Mouse (Mus musculus): ENCODE results near the gene Ankzf1.

DNA sequence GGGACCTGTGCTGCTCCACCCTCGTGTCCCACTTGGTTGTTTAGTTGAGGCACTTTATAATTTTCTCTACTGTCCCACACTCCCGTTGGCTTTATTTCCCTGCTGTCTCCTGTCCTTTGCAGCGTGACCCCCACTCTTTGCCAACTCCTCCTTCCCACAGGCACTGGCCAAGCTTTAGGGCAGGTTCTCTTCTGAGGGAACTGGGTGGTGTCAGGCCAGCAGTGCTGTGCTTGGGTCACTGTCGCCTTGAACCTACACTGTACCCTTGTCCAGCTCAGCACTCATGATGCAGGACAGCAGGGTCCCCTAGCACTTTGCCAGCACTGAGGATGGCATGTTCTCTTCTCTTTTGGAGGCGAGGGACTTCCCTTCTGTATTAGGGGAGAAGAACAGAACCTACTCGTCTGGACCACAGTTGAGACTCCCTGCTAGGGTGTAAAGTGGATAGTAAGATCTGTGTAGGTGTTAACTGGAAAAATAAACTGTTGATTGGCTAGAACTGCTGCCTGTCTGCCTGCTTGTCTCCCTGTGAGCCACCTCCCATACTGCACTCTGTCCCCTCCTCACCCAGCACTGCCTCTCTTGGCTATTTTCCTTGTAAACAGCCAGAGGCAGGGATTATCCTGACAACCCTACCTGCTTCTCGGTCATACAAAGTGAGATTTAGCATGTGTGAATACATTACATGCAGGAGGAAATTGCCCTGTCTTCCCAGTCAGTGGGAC is 44.4 kb upstream of the Ankzf1 start:
- no peak for TF ChIP-seq CTCF (IDR thresholded peaks at IDR 0.05; ENCODE audit: low read depth)
- no peak for TF ChIP-seq EP300 (IDR thresholded peaks at IDR 0.05; ENCODE audit: low read depth)
